Mouse (Mus musculus) cerebellum, postnatal 14 days (tissue): ENCODE results near the gene Gm340.

ENCODE experiments used
- DNase-seq, 2 experiments: peaks; one replicate each; pipeline ENCODE4 v3.0.0; 2021; ENCODE audit warnings: mixed read lengths in 2 of 2

The Gm340 gene

GRCm38 (mm10) chr19:41581706-41582420 lies at the start of gene Gm340:
TSS of gene Gm340 (plus strand) at chr19:41582370.
- no peak for DNase-seq

- DNase-seq = no peak
Observed at GRCm38 (mm10) chr19:41534021-41534420, 48.1 kb upstream of the Gm340 start.

- no peak for DNase-seq
Observed at GRCm38 (mm10) chr19:41556981-41557380, 25.2 kb upstream of the Gm340 start.

- no peak for DNase-seq
Observed at GRCm38 (mm10) chr19:41557491-41557890, 24.7 kb upstream of the Gm340 start.

- no peak for DNase-seq
Observed at GRCm38 (mm10) chr19:41558891-41559486, 23.2 kb upstream of the Gm340 start.

GRCm38 (mm10) chr19:41560856-41561255 lies 21.3 kb upstream of the Gm340 start:
- DNase-seq = no peak

DNA sequence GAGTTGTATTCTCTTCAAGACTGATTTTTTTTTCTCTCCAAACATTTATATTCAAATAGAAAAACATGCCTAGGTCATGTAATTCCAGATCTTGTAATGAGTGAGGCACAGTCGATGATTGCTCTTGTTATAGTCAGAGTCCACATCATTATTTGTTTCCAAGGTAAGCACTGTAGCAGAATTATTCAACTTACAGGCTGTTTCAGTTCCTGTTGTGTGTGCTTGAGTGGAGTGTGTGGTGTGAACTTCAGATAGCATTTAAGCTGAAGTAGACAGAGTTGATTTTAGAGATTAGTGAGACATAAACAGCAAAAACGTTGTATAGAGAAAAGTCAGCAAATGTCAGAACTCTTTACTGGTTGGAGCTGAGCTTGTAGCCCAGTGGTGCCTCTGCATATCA lies 13.4 kb upstream of the Gm340 start:
- DNase-seq = no peak

DNA sequence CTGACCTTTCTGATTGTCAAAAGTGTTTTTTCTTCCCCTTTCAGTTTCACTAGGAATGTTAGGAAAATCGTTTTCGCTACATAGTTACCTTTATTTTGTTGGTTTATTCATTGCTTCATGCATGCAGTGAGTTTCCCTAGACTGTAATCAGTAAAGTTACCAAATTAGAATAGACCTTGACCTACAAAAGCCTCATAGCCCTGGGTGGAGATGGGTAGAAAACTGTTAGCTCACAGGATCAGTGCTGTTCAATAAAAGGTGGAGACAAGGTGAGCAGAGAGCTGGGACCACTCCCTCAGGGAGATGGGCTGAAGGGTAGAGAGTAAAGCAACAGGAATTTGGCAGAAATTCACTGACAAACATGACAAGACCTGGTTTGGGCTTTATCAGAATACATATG lies 8.5 kb upstream of the Gm340 start:
- no peak for DNase-seq

DNA sequence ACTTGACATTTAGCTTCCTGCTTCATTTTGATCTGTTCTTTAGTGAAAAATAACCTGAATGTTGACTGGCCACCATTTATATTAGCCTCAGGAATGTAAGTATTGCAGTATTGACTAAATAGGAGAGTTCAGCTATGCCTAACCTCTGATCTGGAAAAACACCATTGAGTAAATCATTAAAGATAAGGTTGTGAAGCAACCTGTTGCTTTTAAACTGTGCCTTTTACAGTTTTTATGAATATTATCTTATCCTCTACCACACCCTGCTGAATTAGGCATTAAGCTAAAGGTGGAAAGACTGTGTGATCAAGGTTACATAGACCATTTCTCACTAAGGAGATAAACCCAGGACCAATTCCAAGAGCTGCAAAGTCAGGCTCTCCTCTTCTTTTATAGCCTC lies 4.6 kb upstream of the Gm340 start:
- DNase-seq = no peak

- DNase-seq = peak; percentile 34 to 64
Observed at GRCm38 (mm10) chr19:41579311-41579920, 2.8 kb upstream of the Gm340 start.

GRCm38 (mm10) chr19:41582918-41583514 lies 846 bp downstream of the Gm340 start:
- DNase-seq = no peak

- no peak for DNase-seq
Observed at GRCm38 (mm10) chr19:41586752-41587151, 4.6 kb downstream of the Gm340 start.

DNA sequence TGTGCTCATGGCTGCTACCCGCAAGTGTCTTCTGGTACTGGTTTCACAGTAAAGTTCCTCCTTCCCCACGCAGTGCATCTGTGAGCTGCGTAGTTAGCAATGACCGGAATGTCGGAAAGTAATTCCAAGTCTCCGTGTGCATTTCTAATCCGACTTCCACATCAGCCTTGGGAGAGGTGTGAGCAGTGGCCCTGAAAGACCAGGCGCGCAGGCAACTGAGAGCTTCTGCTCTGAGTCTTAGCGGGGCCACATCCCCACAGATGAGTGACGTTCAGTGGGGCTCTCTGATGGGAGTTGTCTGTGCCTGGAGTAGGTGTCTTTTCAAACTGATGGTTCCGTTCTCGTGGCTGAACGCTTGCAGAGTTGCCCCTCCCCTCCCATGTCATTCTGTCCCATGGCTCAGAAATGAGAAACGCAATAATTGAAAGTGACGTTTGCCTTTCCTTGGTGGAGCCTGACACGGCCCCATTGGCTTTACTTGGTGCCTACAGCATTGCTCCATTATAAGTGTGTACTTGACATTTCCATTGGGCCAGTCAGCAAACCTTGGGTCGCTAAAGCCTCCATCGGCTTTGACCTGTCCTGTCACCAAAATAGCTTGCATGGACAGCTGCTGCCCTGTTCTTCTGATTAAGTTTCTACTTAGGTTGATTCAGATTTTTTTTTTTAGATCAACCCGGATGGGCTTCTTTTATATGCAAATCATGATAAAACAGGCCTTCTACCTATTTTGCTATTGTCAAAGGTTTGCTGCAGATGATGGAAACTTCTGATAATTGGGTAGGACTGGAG lies 5.5 kb downstream of the Gm340 start:
- no peak for DNase-seq

DNA sequence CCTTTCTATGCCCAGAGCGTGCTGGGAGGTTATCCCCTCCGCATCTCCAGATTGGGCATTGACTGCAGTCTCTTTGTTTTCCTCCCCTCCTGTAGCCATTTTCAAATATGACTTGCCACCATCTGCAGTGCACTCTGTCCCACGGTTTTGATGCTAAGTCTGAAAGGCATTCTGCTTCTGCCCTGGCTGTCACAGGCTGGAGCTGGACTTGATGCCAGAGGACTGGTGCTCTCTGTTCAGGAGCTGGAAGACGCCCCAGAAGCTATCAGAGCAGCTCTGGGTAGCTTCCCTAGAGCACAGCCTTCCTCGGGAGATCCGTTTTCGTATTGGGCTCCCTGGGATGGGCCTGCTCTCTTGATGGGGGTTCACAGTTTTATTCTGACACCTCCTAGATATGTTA lies 6.9 kb downstream of the Gm340 start:
- DNase-seq = peak; percentile 41 to 43

- DNase-seq = no peak
Observed at GRCm38 (mm10) chr19:41589681-41590080, 7.5 kb downstream of the Gm340 start.

DNA sequence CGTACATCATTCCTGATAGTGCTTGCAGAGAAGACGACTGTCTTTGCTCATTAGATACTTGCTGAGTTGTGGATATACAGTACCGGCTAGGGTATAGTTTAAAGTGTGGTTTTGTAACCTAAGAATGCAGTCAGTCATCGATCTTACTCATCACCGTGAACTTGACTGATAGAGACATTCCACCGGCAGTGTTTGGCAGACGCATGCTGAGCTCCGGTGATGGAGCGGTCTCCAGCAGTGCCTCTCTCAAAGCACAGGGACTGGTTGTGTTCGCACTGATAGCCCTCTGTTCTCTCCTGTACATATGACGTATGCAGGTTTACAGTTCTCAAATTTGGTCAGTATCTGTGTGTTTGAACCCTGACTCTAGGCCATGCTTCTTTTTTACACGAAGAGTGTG lies 9.6 kb downstream of the Gm340 start:
- no peak for DNase-seq

DNA sequence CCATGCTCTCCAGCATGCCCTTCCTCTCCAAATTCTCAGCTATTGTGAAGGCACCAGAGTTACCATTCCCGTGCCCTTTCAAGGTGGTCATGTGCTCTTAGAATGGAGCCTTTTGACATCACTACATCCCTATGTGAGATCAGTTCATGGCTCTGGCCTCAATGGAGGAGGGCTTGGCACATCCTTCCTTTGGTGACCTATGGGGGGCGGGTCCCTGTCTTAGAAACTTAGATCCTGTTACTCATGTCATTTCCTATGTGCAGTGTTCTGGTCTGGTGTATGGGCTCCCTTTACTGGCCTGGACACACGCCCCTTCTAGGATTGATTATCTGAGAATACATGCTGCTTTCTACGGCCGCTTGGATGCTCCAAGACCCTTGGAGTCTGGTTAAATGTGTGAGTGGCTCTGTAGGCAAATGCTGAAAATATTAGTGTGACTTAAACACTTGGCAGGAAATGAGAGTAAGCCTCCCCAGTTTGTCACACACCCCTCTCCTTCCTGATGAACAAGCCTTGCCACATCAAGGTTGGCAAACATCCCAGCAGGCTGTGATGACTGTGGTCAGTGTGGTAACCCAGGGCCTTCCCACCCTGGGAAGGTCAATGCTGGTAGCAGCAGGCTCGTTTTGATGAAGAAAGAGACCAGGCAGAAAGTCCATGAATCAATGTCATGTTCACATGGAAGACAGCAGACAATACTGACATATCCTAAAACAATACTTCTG lies 15.2 kb downstream of the Gm340 start:
- no peak for DNase-seq

DNA sequence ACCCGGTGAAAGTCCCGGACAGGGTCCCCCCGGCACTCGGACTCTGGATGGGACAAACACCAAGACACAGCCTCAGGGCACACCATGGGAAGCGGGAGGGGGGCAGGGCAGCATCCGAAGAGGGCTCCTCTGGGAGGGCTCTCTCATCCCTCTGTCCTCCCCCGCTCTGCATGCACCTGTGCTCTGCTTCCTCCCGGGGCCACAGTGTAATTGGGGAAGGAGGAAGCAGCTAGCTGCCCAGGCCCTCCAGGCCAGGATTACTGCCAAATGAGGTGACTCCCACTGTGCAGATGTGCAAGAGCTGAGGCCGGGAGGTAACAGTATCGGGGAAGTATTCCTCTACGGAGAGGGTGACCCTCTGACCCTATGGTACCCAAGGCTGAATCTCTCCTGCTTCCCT lies 18.5 kb downstream of the Gm340 start:
- DNase-seq = no peak

GRCm38 (mm10) chr19:41606208-41606987 lies 24.2 kb downstream of the Gm340 start:
- no peak for DNase-seq

- DNase-seq = peak; percentile 33 to 46
Observed at GRCm38 (mm10) chr19:41611683-41612082, 29.5 kb downstream of the Gm340 start.

DNA sequence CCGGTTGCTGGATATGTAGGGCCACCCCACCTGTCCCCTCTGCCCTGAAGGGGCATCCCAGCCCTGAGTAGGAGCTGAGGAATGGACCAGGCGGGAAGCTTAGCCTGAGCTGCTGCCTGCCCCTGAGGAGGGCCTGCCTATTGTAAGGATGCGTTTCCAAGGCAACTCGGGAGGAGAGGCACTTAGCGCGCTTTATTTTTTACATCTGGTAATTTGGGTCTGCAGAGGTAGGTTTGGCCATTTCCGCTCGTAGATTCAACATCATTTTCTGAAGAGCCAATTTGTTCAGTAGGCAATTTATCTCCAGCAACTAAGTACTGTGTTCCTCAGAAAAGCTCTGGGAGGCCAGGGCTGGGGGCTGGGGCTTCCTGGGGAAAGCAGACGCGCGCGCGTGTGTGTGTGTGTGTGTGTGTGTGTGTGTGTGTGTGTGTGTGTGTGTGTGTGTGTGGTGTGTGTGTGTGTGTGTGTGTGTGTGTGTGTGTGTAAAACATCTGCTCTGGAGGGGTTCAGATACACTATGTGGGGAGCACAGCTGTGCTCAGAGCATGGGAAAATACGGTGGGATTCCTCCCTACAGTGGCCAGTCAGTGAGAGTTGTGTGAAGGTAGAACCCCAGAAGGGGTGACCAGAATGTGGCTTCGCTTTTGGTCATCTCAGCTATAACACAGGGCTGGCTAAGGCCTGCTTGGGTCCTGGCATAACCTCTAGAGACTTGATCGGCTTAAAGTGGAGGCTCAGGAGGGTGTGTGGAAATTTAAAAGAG lies 31.3 kb downstream of the Gm340 start:
- no peak for DNase-seq
